Mouse (Mus musculus): ENCODE measurements around the gene Trpm1.

The Trpm1 gene

GRCm38 (mm10) chr7:64229911-64230310 is 76.3 kb downstream of the Trpm1 start:
- in situ Hi-C loops (cut with MboI, MseI) = no loop called here

- in situ Hi-C loops (cut with MboI, MseI) = no loop called here
Measured at GRCm38 (mm10) chr7:64231001-64231400, 77.4 kb downstream of the Trpm1 start.

DNA sequence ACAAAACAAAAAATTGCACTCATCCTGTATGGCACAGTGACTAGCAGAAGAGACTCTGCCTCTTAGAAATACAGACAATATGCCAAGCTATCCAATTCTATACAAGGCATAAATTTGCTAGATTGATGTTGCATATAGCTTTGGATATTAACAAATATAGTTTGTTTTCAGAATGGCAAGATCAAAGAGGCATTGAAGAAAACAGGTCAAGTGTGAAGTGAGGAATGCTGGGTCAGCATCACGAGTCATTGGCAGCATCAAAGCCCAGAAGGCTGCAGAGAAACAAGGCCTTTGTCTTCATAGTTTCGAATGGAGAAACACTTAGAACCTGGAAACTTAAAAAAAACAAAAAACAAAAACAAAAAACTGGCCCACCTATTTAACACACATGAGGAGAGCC is 78.4 kb downstream of the Trpm1 start:
- in situ Hi-C loops (cut with MboI, MseI) = no loop called here

DNA sequence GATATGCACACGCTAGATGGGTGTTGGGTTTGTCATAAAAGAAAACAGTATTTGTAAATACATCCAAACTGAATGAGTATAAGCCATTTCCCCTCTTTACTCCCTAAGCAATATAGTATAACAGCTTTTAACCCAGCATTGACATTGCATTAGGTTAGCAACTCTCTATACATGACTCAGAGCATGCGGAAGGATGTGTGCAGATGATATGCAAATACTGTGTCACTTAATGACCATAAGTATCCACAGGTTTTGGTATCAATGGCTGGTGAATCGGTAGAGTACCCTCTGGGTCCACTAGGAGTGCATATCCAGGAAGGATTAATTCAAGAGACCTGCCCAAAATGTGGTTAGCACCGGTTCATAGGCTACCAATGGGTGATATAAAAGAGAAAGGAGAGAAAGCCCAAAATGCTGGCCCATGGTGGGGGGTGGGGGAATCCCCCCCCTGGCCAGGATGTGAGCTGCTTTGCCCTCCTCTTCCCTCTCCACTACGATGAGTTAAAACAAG is 80.7 kb downstream of the Trpm1 start:
- in situ Hi-C loops (cut with MboI, MseI) = no loop called here

DNA sequence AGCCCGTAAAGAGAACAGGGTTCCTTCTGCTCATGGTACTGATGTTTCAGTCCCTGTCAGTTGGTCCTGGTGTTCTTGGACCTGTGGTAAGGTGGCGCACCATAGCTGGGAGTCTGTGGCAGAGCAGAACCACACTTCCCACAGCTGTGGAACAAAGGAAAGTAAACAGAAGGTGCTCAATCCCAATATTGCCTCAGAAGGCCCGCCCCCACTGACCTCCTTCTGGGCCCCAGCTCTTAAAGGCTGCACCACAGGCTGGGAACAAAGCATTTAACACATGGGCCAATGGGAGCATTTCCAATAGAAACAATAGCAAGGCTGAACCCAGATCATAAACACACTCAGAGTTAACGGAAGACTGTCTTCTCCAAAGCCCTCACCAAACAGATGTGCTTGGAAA is 82.9 kb downstream of the Trpm1 start:
- in situ Hi-C loops (cut with MboI, MseI) = no loop called here

GRCm38 (mm10) chr7:64237747-64238146 is 84.1 kb downstream of the Trpm1 start:
- in situ Hi-C loops (cut with MboI, MseI) = no loop called here

GRCm38 (mm10) chr7:64238410-64239086 is 84.9 kb downstream of the Trpm1 start:
- in situ Hi-C loops (cut with MboI, MseI) = no loop called here

DNA sequence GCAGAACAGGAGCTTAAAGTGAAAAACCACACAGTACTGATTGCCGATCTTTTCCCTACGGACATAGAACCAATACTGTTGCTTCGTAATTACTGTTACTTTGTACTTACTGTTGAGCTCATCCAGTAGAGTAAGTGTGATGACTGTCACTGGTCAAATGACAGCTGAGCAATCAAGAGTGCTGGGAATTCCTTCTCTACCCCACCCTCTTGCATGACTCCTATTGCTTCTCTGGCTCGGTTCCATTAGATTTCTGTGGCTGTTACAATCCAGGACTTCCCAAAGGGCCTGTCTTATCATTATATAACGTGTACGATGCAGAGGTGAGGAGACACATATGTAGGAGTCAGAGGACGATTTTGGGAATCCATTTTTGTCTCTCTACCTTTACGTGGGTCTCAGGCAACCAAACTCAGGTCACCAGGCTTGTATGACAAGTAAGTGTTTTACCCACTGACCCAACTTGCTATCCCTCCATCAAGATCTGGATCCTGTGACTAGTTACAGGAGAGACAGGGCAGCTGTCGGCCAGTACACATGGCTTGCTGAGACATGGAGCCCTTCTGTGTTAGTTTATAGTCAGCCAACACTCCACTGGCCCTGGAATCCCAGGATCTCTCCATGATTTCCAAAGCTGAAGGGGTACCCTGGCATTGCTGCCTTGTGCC is 85.6 kb downstream of the Trpm1 start:
- in situ Hi-C loops (cut with MboI, MseI) = no loop called here

DNA sequence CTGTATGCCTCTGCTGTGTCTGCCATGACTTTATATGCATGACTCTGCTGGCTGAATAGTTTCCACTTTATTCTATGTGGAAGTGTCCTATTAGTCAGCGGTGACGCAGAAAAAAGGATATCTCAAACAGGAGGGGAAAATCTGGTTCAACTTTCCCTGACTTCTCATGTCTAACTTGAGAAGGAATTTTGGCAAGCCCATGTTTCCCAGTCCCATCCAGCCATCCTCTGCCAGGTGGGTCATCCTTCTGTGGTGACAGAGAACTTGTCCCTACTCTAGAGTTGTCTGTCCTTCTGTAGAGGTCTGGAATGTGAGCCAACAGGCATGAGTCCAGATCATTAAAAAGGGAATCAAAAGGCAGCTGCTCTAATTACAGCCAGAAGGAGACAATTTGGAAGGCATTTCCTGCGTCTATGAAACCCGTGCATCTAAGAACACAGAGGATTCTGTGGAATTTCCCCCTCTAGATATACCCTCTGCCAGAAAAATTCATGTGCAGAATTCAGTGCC is 86.2 kb downstream of the Trpm1 start:
- in situ Hi-C loops (cut with MboI, MseI) = no loop called here

DNA sequence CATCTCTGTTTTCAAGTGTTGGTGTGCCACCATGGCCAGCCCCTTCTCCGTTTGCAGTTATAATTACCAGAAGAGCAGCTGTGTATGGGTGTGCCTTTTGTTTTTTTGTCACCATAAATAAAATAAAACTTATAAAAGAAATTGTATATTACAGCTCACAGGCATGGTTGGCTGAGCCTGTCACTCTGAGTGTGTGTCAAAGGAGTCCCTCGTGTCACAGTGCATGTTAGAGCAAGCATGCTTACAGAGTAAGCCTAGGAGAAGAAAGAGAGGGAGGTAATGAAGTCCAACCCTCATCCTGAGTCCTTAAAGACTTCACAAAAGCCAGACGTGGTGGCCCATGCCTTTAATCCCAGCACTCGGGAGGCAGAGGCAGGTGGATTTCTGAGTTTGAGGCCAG is 88.8 kb downstream of the Trpm1 start:
- in situ Hi-C loops (cut with MboI, MseI) = no loop called here

- in situ Hi-C loops (cut with MboI, MseI) = no loop called here
Measured at GRCm38 (mm10) chr7:64244371-64244770, 90.7 kb downstream of the Trpm1 start.

- in situ Hi-C loops (cut with MboI, MseI) = no loop called here
Measured at GRCm38 (mm10) chr7:64246713-64247112, 93.1 kb downstream of the Trpm1 start.

- in situ Hi-C loops (cut with MboI, MseI) = no loop called here
Measured at GRCm38 (mm10) chr7:64248352-64248751, 94.7 kb downstream of the Trpm1 start.

GRCm38 (mm10) chr7:64249715-64250114 is 96.1 kb downstream of the Trpm1 start:
- in situ Hi-C loops (cut with MboI, MseI) = no loop called here

DNA sequence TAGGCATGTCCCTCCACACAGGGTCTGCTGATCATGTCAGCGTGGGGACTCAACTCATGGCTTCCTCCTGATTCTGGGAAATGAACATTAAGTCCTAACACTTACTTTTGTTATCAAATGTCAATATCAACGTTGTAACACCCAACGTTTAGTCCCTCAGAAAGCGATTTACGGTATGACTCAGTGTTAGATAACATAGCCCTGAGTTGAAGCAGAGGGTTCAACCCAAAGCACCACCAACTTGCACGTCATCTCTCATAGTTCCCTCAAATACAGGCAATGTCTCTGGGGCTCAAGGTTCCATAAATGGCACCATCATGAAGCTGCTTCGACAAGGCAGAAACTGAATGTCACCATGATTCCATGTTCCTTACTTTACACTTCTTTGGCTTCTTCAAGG is 96.8 kb downstream of the Trpm1 start:
- in situ Hi-C loops (cut with MboI, MseI) = no loop called here

DNA sequence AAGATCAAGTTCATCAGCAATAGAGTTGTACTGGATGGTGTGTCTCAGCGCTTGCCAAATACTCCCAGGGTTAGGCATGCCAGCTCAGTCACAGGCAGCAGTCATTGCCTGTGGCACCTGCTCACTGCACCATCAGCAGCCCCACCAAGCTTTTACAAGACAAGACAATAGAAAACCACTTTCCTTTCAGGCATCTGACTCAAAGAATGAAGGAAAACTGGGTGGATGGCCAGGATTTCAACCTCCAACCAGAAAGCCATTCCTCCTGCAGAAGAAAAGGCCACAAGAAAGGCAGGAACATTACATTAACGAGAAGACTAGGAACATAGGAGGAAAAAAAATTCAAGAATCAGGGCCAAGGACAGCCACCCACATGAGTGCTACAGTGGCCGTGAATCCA is 100.1 kb downstream of the Trpm1 start:
- in situ Hi-C loops (cut with MboI, MseI) = no loop called here

GRCm38 (mm10) chr7:64265502-64266279 is 112.1 kb downstream of the Trpm1 start:
- in situ Hi-C loops (cut with MboI, MseI) = no loop called here

- in situ Hi-C loops (cut with MboI, MseI) = no loop called here
Measured at GRCm38 (mm10) chr7:64266587-64266986, 113.0 kb downstream of the Trpm1 start.

DNA sequence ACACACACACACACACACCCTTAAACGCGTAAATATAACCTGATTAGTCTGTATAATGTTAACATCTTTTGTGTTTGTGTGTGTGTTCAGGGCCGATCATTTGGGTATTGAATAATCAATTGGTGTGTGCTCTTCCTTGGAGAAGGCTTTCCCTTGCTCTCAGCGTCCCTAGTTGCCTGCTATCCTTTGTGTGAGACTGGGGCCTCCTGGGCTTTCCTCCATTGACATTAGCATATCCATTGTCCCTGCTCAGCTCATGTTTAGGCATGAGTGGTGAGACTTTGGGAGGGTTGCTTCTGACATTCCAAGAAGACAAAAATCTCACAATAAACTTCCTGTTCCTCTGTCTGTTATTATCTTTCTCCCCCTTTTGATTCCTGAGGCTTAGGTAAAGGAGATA is 118.3 kb downstream of the Trpm1 start:
- in situ Hi-C loops (cut with MboI, MseI) = no loop called here

- in situ Hi-C loops (cut with MboI, MseI) = no loop called here
Measured at GRCm38 (mm10) chr7:64275518-64275917, 121.9 kb downstream of the Trpm1 start.

DNA sequence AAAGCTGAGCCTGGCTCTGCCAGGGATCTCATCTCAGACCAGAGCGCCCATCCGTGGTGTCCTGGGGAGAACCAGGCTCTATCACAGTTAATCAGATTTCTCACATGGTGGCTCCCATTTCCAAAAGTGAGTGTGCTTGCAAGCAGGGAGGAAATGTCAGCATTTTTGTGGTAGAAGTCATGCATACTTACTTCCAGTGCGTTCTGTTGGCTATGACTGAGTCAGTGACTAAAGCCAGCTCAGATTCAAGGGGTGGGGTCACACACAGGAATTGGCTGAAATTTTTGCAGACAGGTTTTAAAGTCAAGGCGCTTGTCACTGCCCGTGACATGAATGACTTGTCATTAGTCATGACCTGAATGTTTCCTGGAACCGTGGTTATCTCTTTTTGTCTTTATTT is 123.3 kb downstream of the Trpm1 start:
- in situ Hi-C loops (cut with MboI, MseI) = no loop called here

DNA sequence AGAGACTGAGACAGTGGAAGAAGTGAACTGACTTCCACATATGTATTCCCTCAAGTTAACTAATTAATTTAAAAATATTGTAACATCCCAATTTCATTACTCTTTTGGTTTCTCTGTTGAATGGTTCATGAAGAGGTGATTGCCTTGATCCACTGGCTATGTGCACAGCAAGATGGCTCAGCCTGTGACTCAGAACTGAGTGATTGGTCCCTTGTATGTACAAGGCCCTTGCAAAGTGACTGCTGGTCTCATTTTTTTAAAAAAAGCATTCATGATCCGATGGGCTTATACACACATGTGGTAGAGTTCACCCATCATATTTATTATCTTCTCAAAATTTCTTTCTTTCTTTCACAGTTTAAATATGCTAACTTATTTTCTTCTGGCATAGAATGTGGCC is 124.9 kb downstream of the Trpm1 start:
- in situ Hi-C loops (cut with MboI, MseI) = no loop called here
